Mouse (Mus musculus): ENCODE measurements around the gene Gm21987.

GRCm38 (mm10) chr16:38321452-38321935 lies 25.3 kb upstream of the Gm21987 start:
- TF ChIP-seq POLR2A (IDR thresholded peaks at IDR 0.05; ENCODE audit: borderline replicate concordance, control insufficient read depth, low read depth, low read length), result no peak
- peak; percentile 61 for TF ChIP-seq CTCF (IDR thresholded peaks at IDR 0.05; ENCODE audit: control insufficient read depth, insufficient read depth, low read length)

Measured in bone marrow, adult 2 months (tissue).